Mouse (Mus musculus) adrenal gland, adult (tissue): ENCODE measurements around the gene Gm20696.
A peak's percentile ranks its signal among the peaks of the same experiment; 100 is the strongest.

ENCODE experiments used
- DNase-seq, 2 experiments: peaks; one replicate each; pipeline ENCODE4 v3.0.0; 2022 to 2023; ENCODE audit warnings: low spot score in 1 of 2; ENCODE audit not compliant: inconsistent age in 2 of 2

Gene Gm20696

GRCm38 (mm10) chr6:99446801-99447415 lies 219.7 kb downstream of the Gm20696 start:
- DNase-seq = peak; percentile 82 to 85

GRCm38 (mm10) chr6:99443460-99443859 lies 223.1 kb downstream of the Gm20696 start:
- no peak for DNase-seq

DNA sequence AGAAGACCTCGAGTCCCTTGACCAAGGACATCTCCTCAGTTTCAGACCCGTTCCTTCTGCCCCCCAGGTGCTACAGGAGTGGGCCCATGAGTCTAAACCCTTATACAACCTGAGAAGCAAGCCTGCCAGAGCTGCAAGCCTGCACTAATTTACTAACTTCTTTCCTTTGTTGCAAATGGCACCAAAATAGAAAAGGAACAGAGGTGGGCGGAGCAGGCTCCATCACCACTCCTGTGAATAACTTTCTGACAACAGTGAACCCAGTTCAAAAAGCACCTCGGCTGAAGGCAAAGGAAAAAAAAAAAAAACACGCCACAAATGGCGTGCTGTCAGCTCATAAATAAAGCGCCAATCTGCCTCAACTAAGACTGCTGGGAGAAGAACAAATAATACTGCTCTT lies 225.5 kb downstream of the Gm20696 start:
- no peak for DNase-seq

GRCm38 (mm10) chr6:99440606-99441005 lies 226.0 kb downstream of the Gm20696 start:
- DNase-seq = no peak

- DNase-seq = peak; percentile 29 to 70
These were observed 226.7 kb downstream of the Gm20696 start for GRCm38 (mm10) chr6:99439878-99440361.

DNA sequence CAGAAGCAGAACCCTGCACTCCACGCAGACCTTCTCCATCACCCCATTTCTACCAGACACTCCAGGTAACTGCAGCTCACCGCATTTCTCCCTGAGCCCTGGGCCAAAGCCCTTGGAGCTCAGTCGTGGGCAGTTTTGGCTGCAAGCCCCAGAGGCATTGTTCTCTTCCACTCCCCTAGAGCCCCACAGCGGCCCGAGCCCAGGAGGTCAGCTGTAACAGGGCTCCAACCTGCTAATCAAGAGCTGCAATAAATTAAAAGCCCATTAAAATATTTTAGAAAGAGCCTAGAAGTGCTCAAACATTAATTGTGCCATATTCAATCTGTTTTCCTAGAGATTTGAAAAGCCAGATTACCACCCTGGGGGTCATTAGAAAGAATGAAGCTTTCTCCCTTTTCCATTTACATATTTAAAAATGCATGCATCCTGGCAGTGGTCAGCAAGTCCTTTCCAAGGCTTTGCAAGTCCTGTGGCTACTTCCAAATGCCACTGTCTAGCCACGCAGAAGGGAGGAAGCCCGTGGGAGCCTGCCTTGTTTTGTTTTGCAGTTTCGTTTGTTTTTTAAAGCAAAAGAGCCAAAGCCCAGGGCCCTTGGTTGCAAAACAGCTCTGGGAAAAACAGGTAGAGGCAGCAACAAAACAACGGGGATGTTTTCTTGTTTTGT lies 227.3 kb downstream of the Gm20696 start:
- peak in 1 of 2 experiments; percentile 46 for DNase-seq

- peak in 1 of 2 experiments; percentile 59 for DNase-seq
These were observed 230.2 kb downstream of the Gm20696 start for GRCm38 (mm10) chr6:99436371-99436770.

DNA sequence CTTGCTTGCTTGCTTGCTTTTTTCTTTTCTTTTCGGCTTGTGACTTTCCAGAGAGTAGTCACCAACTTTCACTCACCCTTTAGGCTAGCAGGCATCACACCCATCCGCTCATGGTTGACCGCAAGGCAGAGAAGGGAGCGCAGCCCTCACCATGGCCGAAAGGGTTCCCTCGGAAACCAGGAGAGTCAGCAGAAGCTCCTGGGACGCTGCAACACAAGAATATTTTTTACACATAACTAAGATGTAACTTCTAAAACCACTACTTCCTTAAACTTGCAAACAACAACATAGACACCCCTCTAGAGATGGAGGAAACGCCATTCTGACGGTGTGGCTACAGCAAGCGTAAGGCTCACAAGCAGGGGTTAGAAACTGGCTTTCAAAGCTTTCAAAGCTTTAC lies 231.5 kb downstream of the Gm20696 start:
- DNase-seq = no peak

- no peak for DNase-seq
These were observed 233.6 kb downstream of the Gm20696 start for GRCm38 (mm10) chr6:99433006-99433405.

DNA sequence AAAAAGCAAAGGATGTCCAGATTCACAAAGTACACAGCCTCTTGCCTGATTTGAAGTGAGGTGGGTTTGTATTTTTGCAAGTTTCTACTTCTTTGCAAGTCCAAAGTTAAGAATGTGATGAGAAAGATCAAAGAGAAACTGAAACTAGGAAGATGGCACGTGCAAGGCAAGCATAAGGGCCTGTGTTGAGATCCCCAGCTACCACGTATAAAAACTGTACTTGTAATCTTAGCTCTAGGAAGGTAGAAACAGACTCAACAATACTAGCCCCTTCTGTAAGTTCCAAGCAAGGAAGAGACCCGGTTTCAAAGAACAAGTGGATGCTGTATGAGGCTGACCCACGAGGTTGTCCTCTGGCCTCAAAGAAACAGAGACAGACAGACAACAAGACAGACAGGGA lies 234.7 kb downstream of the Gm20696 start:
- peak in 1 of 2 experiments; percentile 60 for DNase-seq

DNA sequence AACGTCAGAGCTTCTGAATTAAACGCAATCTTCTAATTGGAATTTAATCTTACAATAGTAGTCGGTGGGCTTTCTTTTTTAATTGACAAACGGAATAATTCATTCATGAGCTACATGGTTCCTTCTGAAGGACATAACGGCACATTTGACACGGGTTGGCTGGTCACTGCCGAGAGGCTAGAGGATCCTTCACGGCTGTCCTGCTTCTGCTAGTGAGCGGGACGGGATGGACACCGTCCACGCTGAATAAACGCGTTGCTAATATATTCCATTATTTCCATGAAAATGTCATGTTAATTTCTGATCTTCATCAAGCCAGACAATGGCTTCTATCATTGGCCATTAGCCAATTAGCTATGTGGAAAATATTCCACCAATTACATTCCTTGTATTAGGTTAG lies 236.0 kb downstream of the Gm20696 start:
- no peak for DNase-seq

DNA sequence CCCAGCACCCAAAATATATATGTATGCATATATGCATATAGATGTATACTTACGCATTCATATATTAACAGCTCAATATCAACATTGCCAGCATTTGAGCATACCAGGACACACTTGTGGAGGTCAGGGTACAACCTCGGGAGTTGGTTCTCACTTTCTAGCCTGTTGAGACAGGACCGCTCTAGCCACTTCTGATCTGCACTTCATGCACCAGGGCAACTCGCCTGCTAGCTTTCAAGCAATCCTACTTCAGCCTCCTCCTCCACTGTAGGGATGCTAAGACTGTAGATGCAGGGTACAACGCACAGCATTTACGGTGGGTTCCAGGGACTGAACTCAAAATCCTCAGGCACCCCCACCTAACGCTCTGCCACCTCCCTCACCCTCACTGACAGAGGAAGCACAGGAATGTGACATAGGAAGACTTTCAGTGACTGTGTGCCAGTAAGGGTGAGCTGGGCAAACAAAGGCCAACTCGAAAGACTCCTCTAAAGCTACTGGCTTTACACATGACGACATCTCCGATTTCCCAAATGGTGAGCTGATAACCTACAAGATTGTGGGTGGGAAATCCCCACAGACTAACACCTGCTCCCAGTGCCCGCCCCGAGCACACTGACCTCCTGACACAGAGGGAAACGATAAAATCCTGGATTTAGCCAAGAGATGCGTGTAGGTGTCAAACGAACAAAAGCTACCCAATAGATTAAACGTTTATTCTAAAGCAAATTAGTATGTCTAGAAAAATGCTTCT lies 237.0 kb downstream of the Gm20696 start:
- DNase-seq = no peak

DNA sequence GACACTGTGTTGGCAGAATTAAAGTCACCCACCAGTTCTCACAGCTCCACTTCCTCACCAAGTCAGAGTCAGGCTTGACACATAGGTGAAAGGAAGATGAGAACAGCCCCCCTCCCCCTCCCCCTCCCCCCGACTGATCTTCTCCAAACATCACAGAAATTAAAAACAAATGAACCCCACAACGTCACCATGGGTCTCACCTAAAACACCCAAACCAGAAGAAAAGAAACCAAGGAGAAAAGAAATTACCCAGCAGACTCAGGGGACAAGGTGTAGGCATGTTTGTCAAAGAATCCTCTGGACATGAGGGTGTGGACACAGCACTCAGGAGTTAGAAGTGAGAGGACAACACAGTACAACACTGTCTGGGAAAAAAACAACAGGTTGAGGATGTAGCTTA lies 237.6 kb downstream of the Gm20696 start:
- no peak for DNase-seq

DNA sequence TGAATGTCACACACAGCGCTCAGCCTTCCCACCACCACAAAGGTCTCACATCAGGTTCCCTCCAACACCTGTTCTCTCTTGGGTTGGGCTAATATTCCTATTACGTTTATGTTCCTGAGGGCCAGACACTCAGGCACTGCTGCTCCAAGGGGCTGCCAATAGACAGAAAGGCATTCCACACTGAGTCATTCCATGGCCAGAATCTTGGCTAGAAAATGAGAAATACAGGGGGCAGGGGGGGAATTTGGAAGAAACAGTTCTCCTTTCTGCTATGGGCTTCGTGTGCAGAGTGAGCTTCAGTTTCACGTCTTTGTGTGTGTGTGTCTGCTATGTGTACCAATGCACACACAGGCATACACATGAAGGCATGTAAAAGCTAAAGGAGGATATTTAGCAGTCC lies 239.3 kb downstream of the Gm20696 start:
- DNase-seq = no peak

DNA sequence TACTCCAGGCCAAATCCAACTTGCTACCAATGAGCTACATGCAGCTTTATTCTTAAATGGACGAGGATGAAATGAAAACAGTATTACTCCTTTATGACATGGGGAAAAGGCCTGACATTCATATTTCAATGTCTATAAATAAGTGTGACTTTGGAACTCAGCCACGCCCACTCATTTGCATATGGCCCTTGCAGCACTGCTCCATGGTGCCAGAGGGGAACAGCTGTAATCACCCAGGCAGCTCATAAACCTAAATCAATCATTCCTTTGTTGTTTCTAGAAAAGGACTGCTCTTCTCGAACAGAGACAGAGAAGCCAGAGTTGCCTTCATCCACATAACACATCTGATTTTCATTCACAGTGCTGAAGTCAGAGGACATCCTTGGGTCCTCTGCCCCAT lies 241.6 kb downstream of the Gm20696 start:
- DNase-seq = no peak

- peak; percentile 50 to 81 for DNase-seq
These were observed 245.9 kb downstream of the Gm20696 start for GRCm38 (mm10) chr6:99420666-99421065.

DNA sequence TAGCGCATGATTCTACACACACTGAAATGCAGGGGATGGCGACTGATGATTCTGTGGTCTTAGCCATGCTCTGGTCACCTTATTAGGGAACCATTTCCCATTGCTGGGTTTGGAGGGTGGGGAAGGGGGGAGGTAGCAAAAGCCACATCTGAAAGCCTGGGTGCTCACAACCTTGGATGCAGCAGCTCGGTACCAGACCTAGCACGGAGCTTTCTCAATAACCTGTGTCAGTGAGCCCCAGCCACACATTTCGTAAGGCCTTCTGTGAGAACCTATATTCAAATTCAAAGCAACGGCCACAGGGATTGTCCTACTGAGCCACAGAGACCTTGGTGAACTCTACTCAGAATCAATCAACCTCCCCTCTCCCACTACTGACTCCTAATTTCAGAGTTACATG lies 254.0 kb downstream of the Gm20696 start:
- no peak for DNase-seq

GRCm38 (mm10) chr6:99409602-99410001 lies 257.0 kb downstream of the Gm20696 start:
- DNase-seq = no peak

DNA sequence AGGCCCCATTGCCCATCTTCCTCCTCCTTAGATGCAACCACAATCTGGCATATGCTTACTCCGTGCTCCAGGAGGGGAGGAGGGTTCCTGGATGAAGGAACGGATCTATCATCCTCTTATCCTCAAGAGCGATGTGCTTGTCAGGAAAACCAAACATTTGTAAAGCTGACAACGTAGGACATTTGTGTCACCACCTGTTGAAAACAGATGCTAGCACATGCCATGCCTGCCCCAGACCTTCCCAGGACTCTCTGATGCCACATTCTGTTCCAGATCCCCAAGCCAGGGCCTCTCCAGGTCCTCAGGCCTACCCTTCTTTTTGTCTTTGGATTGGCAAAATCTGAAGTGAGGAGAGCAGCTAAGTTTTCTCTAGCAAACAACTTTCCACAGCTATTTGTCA lies 257.7 kb downstream of the Gm20696 start:
- DNase-seq = no peak

- no peak for DNase-seq
These were observed 262.7 kb downstream of the Gm20696 start for GRCm38 (mm10) chr6:99403755-99404390.

DNA sequence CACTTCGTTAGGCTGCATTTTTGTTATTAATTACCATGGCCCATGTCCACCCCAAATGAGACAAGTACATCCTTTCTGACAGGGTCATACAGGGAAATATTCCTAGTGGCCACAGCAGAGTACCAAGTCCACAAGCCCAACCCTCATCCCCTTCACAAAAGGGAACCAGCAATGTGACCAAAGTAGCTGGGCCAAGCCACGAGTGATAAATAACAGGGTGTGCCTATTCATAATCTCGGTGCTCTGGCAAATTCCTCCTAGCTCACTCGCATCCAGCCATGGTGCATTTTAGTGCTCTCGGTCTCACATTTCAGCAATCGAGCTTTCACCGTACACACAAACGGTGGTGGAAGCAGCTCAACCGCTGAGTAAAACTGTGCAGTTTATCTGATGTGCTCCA lies 263.7 kb downstream of the Gm20696 start:
- no peak for DNase-seq

- DNase-seq = no peak
These were observed 264.2 kb downstream of the Gm20696 start for GRCm38 (mm10) chr6:99402370-99402769.
